Mouse (Mus musculus) neural tube, embryonic 13.5 days (tissue): ENCODE results near the gene Eme2. TPM values are rescaled to one million over a fixed set of nuclear protein-coding genes. Genes with fewer than 3 reads are reported as not detected.

Experiments
- ATAC-seq: fragments of 200-750 bp; cut with Nextera tagmentation; 2 replicates; pipeline ENCODE4 v1.8.0; 2017; ENCODE audit warnings: low read depth, mild to moderate bottlenecking, moderate TSS enrichment, moderate library complexity
- H3K27ac ChIP-seq: fragments of 300-500 bp; sonication (generic); replicated peaks from 2 replicates; pipeline ENCODE4 v1.5.1; 2015; ENCODE audit warnings: moderate library complexity, mild to moderate bottlenecking, inconsistent platforms
- H3K27me3 ChIP-seq: fragments of 300-500 bp; sonication (generic); 2 replicates; pipeline ENCODE4 v1.6.1; 2015; ENCODE audit warnings: mild to moderate bottlenecking, inconsistent platforms
- H3K36me3 ChIP-seq: fragments of 300-500 bp; sonication (generic); 2 replicates; pipeline ENCODE4 v1.6.1; 2015; ENCODE audit warnings: mild to moderate bottlenecking, inconsistent platforms
- H3K4me1 ChIP-seq: fragments of 300-500 bp; sonication (generic); replicated peaks from 2 replicates; pipeline ENCODE4 v1.6.1; 2015; ENCODE audit warnings: inconsistent platforms
- H3K4me2 ChIP-seq: fragments of 300-500 bp; sonication (generic); 2 replicates; pipeline ENCODE4 v1.6.1; 2015; ENCODE audit warnings: inconsistent platforms, mild to moderate bottlenecking, moderate library complexity
- H3K4me3 ChIP-seq: fragments of 300-500 bp; sonication (generic); 2 replicates; pipeline ENCODE4 v1.5.1; 2015; ENCODE audit warnings: mild to moderate bottlenecking, inconsistent platforms
- H3K9ac ChIP-seq: fragments of 300-500 bp; sonication (generic); 2 replicates; pipeline ENCODE4 v1.6.1; 2015; ENCODE audit warnings: moderate library complexity, mild to moderate bottlenecking, inconsistent platforms
- H3K9me3 ChIP-seq: fragments of 300-500 bp; sonication (generic); 2 replicates; pipeline ENCODE4 v1.6.1; 2016; ENCODE audit warnings: inconsistent platforms
- WGBS: fragments of 180-500 bp; shearing (Covaris S2); methylation state at CpG from one replicate; pipeline ENCODE4 v1.1.7; 2015; 5-methylcytosine and 5-hydroxymethylcytosine counted together
- polyA plus RNA-seq: library from polyadenylated mRNA; unstranded; fragments of >200 nt; fragmentation: Nextera tagmentation; extraction: Ambion mirVana; gene quantifications from 2 replicates; pipeline ENCODE4 v1.2.1, GENCODE M21; 2015

Gene Eme2
- polyA plus RNA-seq, 1 experiment from 2014 or later: 36.3 TPM

- Histone ChIP-seq H3K27me3 (no peaks in the 10 kb centered on the region), H3K4me1 (no peaks in the 10 kb centered on the region), H3K27ac (no peak overlapping the region), H3K9me3 (no peaks in the 10 kb centered on the region), H3K36me3 (peaks cover 98% of the 10 kb centered on the region), H3K4me3 (no peak overlapping the region), H3K9ac (no peak overlapping the region), H3K4me2 (no peak overlapping the region)
- no peak for ATAC-seq
Measured at GRCm38 (mm10) chr17:24913984-24914383, 19.1 kb upstream of the Eme2 start.

- Histone ChIP-seq H3K4me2 (no peak overlapping the region), H3K4me3 (no peak overlapping the region), H3K27ac (no peak overlapping the region), H3K9ac (no peak overlapping the region), H3K4me1 (no peaks in the 10 kb centered on the region), H3K9me3 (no peaks in the 10 kb centered on the region), H3K27me3 (no peaks in the 10 kb centered on the region), H3K36me3 (peaks cover 100% of the 10 kb centered on the region)
- WGBS: 96% methylated on average over 2 of the region's 2 CpGs
- ATAC-seq: no peak
Measured at GRCm38 (mm10) chr17:24907591-24907990, 12.7 kb upstream of the Eme2 start.

- no peak overlapping the region for H3K4me3 ChIP-seq
- H3K27ac ChIP-seq: no peak overlapping the region
- H3K4me1 ChIP-seq: no peaks in the 10 kb centered on the region
- WGBS: 97% methylated on average over 9 of the region's 9 CpGs
- H3K27me3 ChIP-seq: no peaks in the 10 kb centered on the region
- ATAC-seq: no peak
- H3K4me2 ChIP-seq: no peak overlapping the region
- no peak overlapping the region for H3K9ac ChIP-seq
- H3K9me3 ChIP-seq: no peaks in the 10 kb centered on the region
- peaks cover 100% of the 10 kb centered on the region for H3K36me3 ChIP-seq
Measured at GRCm38 (mm10) chr17:24903767-24904166, 8.9 kb upstream of the Eme2 start.

- 69% methylated on average over 9 of the region's 9 CpGs for WGBS
- no peak for ATAC-seq
Measured at GRCm38 (mm10) chr17:24902671-24903474, 8.0 kb upstream of the Eme2 start.

GRCm38 (mm10) chr17:24902124-24902523 lies 7.2 kb upstream of the Eme2 start:
- Histone ChIP-seq H3K4me3 (no peak overlapping the region), H3K27ac (no peak overlapping the region), H3K36me3 (peaks cover 100% of the 10 kb centered on the region), H3K27me3 (no peaks in the 10 kb centered on the region), H3K4me2 (no peak overlapping the region), H3K9me3 (no peaks in the 10 kb centered on the region), H3K9ac (no peak overlapping the region), H3K4me1 (peaks cover 15% of the 10 kb centered on the region)
- ATAC-seq: no peak
- WGBS: 95% methylated on average over 5 of the region's 5 CpGs

More at GRCm38 (mm10) chr17:24902671-24903474, 8.0 kb upstream of the Eme2 start:
- no peak overlapping the region for H3K4me2 ChIP-seq
- no peaks in the 10 kb centered on the region for H3K9me3 ChIP-seq
- H3K27ac ChIP-seq: no peak overlapping the region
- no peak overlapping the region for H3K9ac ChIP-seq
- H3K4me1 ChIP-seq: peaks cover 8% of the 10 kb centered on the region
- no peak overlapping the region for H3K4me3 ChIP-seq
- H3K27me3 ChIP-seq: no peaks in the 10 kb centered on the region
- H3K36me3 ChIP-seq: peaks cover 100% of the 10 kb centered on the region

GRCm38 (mm10) chr17:24900014-24900413 lies 5.1 kb upstream of the Eme2 start:
- H3K9me3 ChIP-seq: no peaks in the 10 kb centered on the region
- H3K36me3 ChIP-seq: peaks cover 80% of the 10 kb centered on the region
- H3K4me2 ChIP-seq: no peak overlapping the region
- no peaks in the 10 kb centered on the region for H3K27me3 ChIP-seq
- ATAC-seq: no peak
- H3K4me3 ChIP-seq: no peak overlapping the region
- H3K9ac ChIP-seq: no peak overlapping the region
- WGBS: 94% methylated on average over 6 of the region's 6 CpGs
- H3K4me1 ChIP-seq: peaks cover 33% of the 10 kb centered on the region
- H3K27ac ChIP-seq: no peak overlapping the region

- Histone ChIP-seq H3K27me3 (no peaks in the 10 kb centered on the region), H3K9ac (no peak overlapping the region), H3K27ac (no peak overlapping the region), H3K9me3 (no peaks in the 10 kb centered on the region), H3K4me1 (peaks cover 38% of the 10 kb centered on the region), H3K4me3 (no peak overlapping the region), H3K36me3 (peaks cover 72% of the 10 kb centered on the region), H3K4me2 (no peak overlapping the region)
- ATAC-seq: no peak
- 90% methylated on average over 5 of the region's 5 CpGs for whole genome bisulfite sequencing
Measured at GRCm38 (mm10) chr17:24899153-24899552, 4.3 kb upstream of the Eme2 start.

GRCm38 (mm10) chr17:24898041-24898854 lies 3.4 kb upstream of the Eme2 start:
- H3K4me1 ChIP-seq: peaks cover 47% of the 10 kb centered on the region
- ATAC-seq: no peak
- peak overlapping the region; percentile 100 for H3K4me2 ChIP-seq
- no peaks in the 10 kb centered on the region for H3K9me3 ChIP-seq
- H3K36me3 ChIP-seq: peaks cover 67% of the 10 kb centered on the region
- peak overlapping the region; percentile 85; the same call in 1 of the 2 replicates for H3K4me3 ChIP-seq
- no peak overlapping the region for H3K27ac ChIP-seq
- 88% methylated on average over 4 of the region's 4 CpGs for WGBS
- peak overlapping the region; percentile 95 for H3K9ac ChIP-seq
- H3K27me3 ChIP-seq: no peaks in the 10 kb centered on the region

- Histone ChIP-seq H3K36me3 (peaks cover 67% of the 10 kb centered on the region), H3K4me3 (peak overlapping the region; percentile 85), H3K27ac (no peak overlapping the region), H3K4me1 (peaks cover 52% of the 10 kb centered on the region), H3K4me2 (peak overlapping the region; percentile 100), H3K9me3 (no peaks in the 10 kb centered on the region), H3K9ac (peak overlapping the region; percentile 95), H3K27me3 (no peaks in the 10 kb centered on the region)
- no peak for ATAC-seq
- WGBS: 80% methylated on average over 4 of the region's 4 CpGs
Measured at GRCm38 (mm10) chr17:24897600-24897999, 2.7 kb upstream of the Eme2 start.

- H3K4me2 ChIP-seq: peak overlapping the region; percentile 100
- peaks cover 52% of the 10 kb centered on the region for H3K4me1 ChIP-seq
- peak overlapping the region; percentile 95 for H3K9ac ChIP-seq
- H3K36me3 ChIP-seq: peaks cover 67% of the 10 kb centered on the region
- H3K27ac ChIP-seq: peak overlapping the region; percentile 88
- WGBS: 34% methylated on average over 11 of the region's 11 CpGs
- no peaks in the 10 kb centered on the region for H3K9me3 ChIP-seq
- H3K27me3 ChIP-seq: no peaks in the 10 kb centered on the region
- ATAC-seq: peak; percentile 1; the same call in 1 of the 2 replicates
- H3K4me3 ChIP-seq: peak overlapping the region; percentile 85
Measured at GRCm38 (mm10) chr17:24896993-24897269, 2.0 kb upstream of the Eme2 start.

- Histone ChIP-seq H3K4me3 (peak within 1 kb of the TSS; percentile 85), H3K27ac (peak within 1 kb of the TSS; percentile 88), H3K9me3 (no peaks in the 10 kb centered on the region), H3K36me3 (peaks cover 67% of the 10 kb centered on the region), H3K4me1 (peaks cover 52% of the 10 kb centered on the region), H3K27me3 (no peaks in the 10 kb centered on the region), H3K4me2 (peak within 1 kb of the TSS; percentile 100), H3K9ac (peak within 1 kb of the TSS; percentile 95)
- ATAC-seq: peak; percentile 70
- 1% methylated on average over 50 of the region's 50 CpGs for WGBS
Measured at GRCm38 (mm10) chr17:24896241-24896992, 1.5 kb upstream of the Eme2 start, which contains the start of gene Nme3. Gene Nme3 (plus strand): TSS chr17:24896500.
